Mouse (Mus musculus) liver, postnatal 0 days (tissue): ENCODE measurements around the gene Cdc27.

ENCODE experiments used
- CTCF ChIP-seq: sonication (generic); IDR thresholded peaks from 2 replicates; pipeline ENCODE4 v1.5.1; 2016; ENCODE audit warnings: antibody characterized with exemption, low read depth
- EP300 ChIP-seq: IDR thresholded peaks from 2 replicates; pipeline ENCODE4 v1.6.1; 2016; ENCODE audit warnings: antibody characterized with exemption, low read depth, mild to moderate bottlenecking

DNA sequence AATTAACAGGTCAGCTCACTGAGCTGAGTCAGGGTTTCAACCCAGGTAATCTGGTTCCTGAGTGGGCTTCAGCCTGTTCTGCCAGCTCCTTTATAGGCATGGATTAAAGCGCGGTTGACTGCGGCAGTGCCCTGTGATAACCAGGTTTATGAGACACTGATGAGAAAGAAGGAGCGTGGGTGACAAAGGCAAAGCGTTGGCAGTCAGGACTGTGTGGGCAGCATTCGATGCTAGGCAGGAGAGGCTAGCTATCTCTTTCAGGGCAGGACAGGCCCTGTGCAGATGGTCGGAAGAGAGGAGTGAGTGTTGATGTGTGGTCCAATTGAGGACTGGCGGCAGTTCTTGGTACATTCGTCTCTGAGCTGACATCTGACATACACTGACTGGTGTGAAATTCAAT, 17.3 kb upstream of the Cdc27 start:
- TF ChIP-seq CTCF (no peak), EP300 (no peak)
